Mouse (Mus musculus) bone marrow, adult 2 months (tissue): Measurements from ENCODE around the gene Erh. TPM values are rescaled to one million over a fixed set of nuclear protein-coding genes. Genes with fewer than 3 reads are reported as not detected.

Experiments
- H3K27ac ChIP-seq: fragments of 200-500 bp; 2 replicates; pipeline ENCODE4 v1.5.1; 2012; ENCODE audit warnings: low read depth, mild to moderate bottlenecking, control low read depth, inconsistent platforms, low read length; ENCODE audit not compliant: control insufficient read depth, poor library complexity, insufficient read depth
- H3K4me1 ChIP-seq: fragments of 200-500 bp; 2 replicates; pipeline ENCODE4 v1.6.1; 2011; ENCODE audit warnings: low read length; ENCODE audit not compliant: control insufficient read depth, insufficient read depth
- H3K4me3 ChIP-seq: fragments of 200-500 bp; replicated peaks from 2 replicates; pipeline ENCODE3; 2011; ENCODE audit warnings: mild to moderate bottlenecking, low read depth, low read length, control low read depth; ENCODE audit not compliant: control insufficient read depth
- CTCF ChIP-seq: fragments of 200-500 bp; IDR thresholded peaks from 2 replicates; pipeline ENCODE4 v1.5.1; 2011; ENCODE audit warnings: low read length, control low read depth; ENCODE audit not compliant: control insufficient read depth, insufficient read depth
- POLR2A ChIP-seq: fragments of 200-500 bp; IDR thresholded peaks from 2 replicates; pipeline ENCODE4 v1.6.1; 2011; ENCODE audit warnings: low read depth, mild to moderate bottlenecking, control low read depth, low read length, borderline replicate concordance; ENCODE audit not compliant: control insufficient read depth
- WGBS: fragments of 180-500 bp; shearing (Covaris S2); methylation state at CpG from one replicate; pipeline ENCODE4 v1.1.7; 2018; 5-methylcytosine and 5-hydroxymethylcytosine counted together
- polyA plus RNA-seq: library from polyadenylated mRNA; stranded (reverse); fragments of >200 nt; gene quantifications from 2 replicates; pipeline ENCODE4 v1.2.4, GENCODE M21; 2011; ENCODE audit warnings: low replicate concordance; ENCODE audit not compliant: missing spikeins, insufficient read depth, insufficient read length

The Erh gene
- polyA plus RNA-seq, 1 experiment = 18.9 TPM

DNA sequence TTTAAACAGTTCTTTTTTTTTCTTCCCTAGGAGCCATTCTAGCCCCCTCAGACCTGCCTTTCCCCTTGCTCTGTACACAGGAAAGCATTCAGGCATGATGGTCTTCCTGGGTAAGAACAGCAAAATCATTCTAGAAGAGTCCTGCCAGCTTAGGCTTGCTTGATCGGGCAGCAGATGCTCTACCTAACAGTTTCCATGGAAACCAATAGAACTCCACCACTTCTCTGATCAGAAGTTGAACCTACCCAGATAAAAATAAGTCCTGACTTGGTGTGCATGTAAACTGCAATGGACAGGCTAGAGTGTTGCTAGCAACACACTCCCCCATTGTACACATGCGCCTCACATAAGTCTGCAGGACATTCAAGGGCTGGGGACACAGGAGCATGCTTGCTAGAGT is 39.9 kb downstream of the Erh start:
- no peak overlapping the region for H3K27ac ChIP-seq
- TF ChIP-seq POLR2A = no peak
- no peak for TF ChIP-seq CTCF
- no peak overlapping the region for H3K4me3 ChIP-seq
- WGBS = 57% methylated on average over 2 of the region's 2 CpGs
- H3K4me1 ChIP-seq = no peaks in the 10 kb centered on the region

DNA sequence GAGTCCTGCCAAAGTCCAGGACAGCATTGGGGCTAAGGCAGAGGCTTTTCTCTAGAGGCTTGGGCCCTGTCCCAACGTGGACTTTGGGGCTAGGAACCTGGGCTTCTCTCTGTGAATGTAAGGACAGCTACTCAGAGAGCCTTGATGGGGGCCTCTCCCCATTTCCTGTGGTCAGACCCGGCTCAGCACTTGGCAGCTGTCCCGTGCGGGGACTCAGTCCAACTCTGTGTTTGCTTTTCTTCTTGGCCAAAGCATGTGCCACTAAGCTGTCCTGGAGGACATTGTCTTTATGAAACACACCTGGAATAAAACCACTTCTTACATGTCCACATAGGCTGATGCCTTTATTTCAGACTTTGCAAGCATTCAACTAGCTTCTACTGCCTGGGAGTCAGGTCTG is 40.6 kb downstream of the Erh start:
- TF ChIP-seq CTCF (no peak), POLR2A (no peak)
- no peak overlapping the region for H3K4me3 ChIP-seq
- no peak overlapping the region for H3K27ac ChIP-seq
- 9% methylated on average over 4 of the region's 4 CpGs for WGBS
- H3K4me1 ChIP-seq = no peaks in the 10 kb centered on the region

- Histone ChIP-seq H3K4me1 (no peaks in the 10 kb centered on the region), H3K27ac (no peak overlapping the region), H3K4me3 (no peak overlapping the region)
- 77% methylated on average over 5 of the region's 5 CpGs for WGBS
- TF ChIP-seq CTCF (no peak), POLR2A (no peak)
Measured at GRCm38 (mm10) chr12:80602432-80602831, 41.7 kb downstream of the Erh start.

GRCm38 (mm10) chr12:80601597-80602269 is 42.4 kb downstream of the Erh start:
- Histone ChIP-seq H3K4me1 (no peaks in the 10 kb centered on the region), H3K27ac (no peak overlapping the region), H3K4me3 (no peak overlapping the region)
- no peak for TF ChIP-seq CTCF
- no peak for TF ChIP-seq POLR2A
- WGBS = 80% methylated on average over 9 of the region's 9 CpGs

GRCm38 (mm10) chr12:80598756-80599155 is 45.4 kb downstream of the Erh start:
- 83% methylated on average over 6 of the region's 6 CpGs for WGBS
- TF ChIP-seq CTCF (no peak), POLR2A (no peak)
- H3K4me1 ChIP-seq = no peaks in the 10 kb centered on the region
- no peak overlapping the region for H3K4me3 ChIP-seq
- no peak overlapping the region for H3K27ac ChIP-seq

- Histone ChIP-seq H3K4me1 (no peaks in the 10 kb centered on the region), H3K27ac (no peak overlapping the region), H3K4me3 (no peak overlapping the region)
- no peak for TF ChIP-seq CTCF
- TF ChIP-seq POLR2A = no peak
- WGBS = 82% methylated on average over 7 of the region's 7 CpGs
Measured at GRCm38 (mm10) chr12:80598236-80598635, 45.9 kb downstream of the Erh start.

- WGBS = 75% methylated on average over 4 of the region's 4 CpGs
- TF ChIP-seq CTCF = no peak
- no peak for TF ChIP-seq POLR2A
- Histone ChIP-seq H3K27ac (no peak overlapping the region), H3K4me3 (no peak overlapping the region), H3K4me1 (no peaks in the 10 kb centered on the region)
Measured at GRCm38 (mm10) chr12:80595968-80596367, 48.2 kb downstream of the Erh start.

DNA sequence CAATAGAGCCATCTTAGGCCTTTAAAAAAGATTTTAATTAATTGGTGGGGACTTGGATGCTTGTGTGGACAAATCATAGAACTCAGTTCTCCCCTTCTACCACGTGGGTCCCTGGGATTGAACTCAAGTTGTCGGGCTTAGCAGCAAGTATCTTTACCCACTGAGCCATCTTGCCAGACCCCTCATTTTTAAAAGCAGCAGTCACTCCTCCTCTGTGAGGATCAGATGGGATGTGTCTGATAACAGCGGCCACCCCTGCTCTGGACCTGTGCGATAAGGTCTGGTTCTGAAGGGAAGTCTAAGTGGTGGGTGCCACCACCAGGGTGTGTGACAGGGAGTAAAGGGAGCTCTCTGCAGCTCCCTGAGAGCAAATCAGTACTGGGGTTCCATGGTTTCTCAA is 48.6 kb downstream of the Erh start:
- H3K4me1 ChIP-seq = no peaks in the 10 kb centered on the region
- no peak overlapping the region for H3K4me3 ChIP-seq
- TF ChIP-seq CTCF (no peak), POLR2A (no peak)
- no peak overlapping the region for H3K27ac ChIP-seq
- 75% methylated on average over 4 of the region's 4 CpGs for WGBS

- 85% methylated on average over 4 of the region's 4 CpGs for WGBS
- Histone ChIP-seq H3K4me3 (no peak overlapping the region), H3K4me1 (no peaks in the 10 kb centered on the region), H3K27ac (no peak overlapping the region)
- no peak for TF ChIP-seq POLR2A
Measured at GRCm38 (mm10) chr12:80594781-80595180, 49.4 kb downstream of the Erh start.
